Mouse (Mus musculus): Measurements from ENCODE around the gene Gm26741.

- TF ChIP-seq CTCF (IDR thresholded peaks at IDR 0.05; ENCODE audit: borderline replicate concordance, extremely low read depth, insufficient read depth, insufficient read length), result no peak
- TF ChIP-seq POLR2A (IDR thresholded peaks at IDR 0.05; ENCODE audit: borderline replicate concordance, extremely low read depth, insufficient read depth, insufficient read length, poor library complexity, severe bottlenecking), result no peak
These were observed 38.1 kb downstream of the Gm26741 start for GRCm38 (mm10) chr10:52396647-52397046.
